Mouse (Mus musculus): ENCODE measurements around the gene Uqcc1.
"Not testable (repeated sequence)": the region's sequence is repeated elsewhere in the genome, so short reads cannot be mapped to it uniquely, and the experiment has no call there.

Uqcc1 gene

DNA sequence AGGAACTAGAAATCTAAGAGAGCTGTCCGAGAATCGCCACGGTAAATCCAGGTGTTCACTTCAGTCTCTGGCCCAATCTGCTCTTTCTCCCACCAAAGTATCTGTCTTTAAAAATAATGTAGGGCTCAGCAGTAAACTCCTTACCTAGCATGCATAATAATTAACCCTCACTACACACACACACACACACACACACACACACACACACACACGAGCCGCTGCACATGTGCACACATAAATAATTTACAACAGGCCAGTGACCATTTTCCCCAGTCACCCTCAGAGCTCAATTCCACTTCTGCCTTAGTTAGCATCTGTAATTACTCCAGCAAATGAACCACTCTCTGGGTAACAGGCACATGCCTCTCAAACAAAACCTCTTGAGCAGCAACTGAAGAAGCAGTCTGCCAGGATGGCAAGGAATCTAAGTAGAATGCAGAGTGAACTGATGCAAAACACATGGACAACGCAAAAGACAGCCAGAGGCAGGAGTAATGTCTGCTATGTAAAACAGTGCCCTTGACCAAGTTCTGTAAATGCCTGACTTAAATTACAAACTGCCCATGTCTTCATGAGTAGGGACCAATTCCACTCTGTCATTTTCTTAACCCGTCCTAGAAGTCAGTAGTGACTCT is 1.3 kb downstream of the Uqcc1 start:
- DNase-seq: peak; percentile 46 to 70

DNA sequence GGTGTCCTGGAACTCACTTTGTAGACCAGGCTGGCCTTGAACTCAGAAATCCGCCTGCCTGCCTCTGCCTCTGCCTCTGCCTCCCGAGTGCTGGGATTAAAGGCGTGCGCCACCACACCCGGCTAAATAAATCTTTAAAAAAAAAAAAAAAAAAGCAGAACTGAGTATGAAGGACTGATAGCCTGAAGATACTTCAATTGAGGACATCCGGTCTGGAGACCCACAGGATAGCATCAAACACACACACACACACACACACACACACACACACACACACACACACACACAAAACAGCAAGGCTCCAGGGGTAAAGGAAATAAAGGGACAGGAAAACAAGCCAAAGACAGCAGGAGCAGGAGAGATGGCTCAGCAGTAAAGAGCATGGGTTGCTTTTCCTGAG is 4.9 kb downstream of the Uqcc1 start:
- not testable (repeated sequence) for DNase-seq

- no peak for DNase-seq
Measured at GRCm38 (mm10) chr2:155923143-155923542, 7.0 kb downstream of the Uqcc1 start.

DNA sequence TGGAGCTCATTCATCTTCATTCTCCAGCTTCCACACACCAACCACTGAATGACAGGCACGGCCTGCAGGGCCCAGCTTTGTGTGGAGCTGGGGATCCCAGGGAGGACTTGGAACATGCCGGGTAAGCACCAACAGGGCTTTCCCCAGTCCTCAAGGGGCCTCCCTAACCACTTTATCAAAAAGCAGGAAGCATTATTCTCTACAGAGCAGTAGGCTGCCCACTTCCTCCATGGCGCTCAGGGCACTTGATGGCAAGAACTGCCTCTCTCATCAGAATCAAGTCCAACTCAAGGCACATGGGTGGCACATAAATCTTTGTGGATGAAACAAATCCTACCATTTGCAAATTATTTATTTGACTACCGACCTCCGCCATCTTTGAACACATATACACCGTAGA is 15.4 kb downstream of the Uqcc1 start:
- no peak for DNase-seq

GRCm38 (mm10) chr2:155903632-155904008 is 26.5 kb downstream of the Uqcc1 start:
- DNase-seq: no peak

- DNase-seq: no peak
Measured at GRCm38 (mm10) chr2:155902989-155903631, 27.0 kb downstream of the Uqcc1 start.

DNA sequence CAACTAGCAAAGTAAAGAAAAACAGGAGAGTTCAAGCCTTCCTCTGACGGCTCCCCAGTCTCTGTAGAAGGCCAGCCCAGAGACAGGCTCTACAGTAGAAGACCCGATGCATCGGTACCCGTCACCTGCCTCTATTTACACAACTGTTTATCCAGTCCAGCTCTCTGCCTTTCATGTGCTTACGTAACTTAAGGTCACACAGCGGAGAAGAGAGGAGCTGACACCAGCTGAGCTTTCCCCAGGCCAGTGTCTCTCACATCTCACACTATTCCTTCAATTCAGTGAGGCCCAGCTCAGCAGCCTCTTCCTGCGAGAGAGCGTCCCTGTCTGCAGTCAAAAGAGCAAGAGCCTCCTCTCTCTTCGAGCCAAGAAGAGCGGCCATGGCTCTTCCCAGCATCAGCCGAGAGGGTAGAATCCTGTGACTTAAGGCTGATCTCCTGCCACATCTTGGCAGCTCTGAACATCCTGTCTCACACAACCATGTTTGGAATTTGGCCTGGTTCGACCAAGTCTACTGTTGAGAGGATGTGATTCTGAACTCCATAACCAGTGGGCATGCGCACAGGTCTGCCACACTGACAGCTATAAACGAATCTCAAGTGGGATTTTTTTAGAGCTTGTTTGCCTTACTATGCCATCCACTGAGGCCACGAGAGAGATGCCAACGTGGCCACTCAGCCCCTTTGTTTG is 34.9 kb downstream of the Uqcc1 start:
- DNase-seq: no peak

GRCm38 (mm10) chr2:155894307-155895045 is 35.6 kb downstream of the Uqcc1 start:
- DNase-seq: no peak

DNA sequence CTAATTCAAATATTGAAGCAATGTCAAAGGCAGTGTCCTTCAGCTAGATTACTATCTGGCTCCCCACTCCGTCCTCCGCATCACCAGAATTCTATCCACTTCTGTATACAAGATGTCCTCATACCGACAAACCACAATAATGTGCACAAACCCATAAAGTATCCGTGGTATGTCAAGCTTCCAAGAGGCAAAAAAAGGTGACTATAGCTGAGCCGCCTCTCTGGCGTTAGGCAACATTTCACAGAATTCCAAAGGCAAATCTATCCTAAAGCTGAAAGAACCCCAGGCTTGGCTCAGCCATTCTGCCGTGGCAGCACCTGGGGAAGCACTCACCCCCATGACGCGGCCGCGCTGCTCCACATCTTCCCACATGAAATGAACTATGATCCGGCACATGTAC is 43.3 kb downstream of the Uqcc1 start:
- no peak for DNase-seq

DNA sequence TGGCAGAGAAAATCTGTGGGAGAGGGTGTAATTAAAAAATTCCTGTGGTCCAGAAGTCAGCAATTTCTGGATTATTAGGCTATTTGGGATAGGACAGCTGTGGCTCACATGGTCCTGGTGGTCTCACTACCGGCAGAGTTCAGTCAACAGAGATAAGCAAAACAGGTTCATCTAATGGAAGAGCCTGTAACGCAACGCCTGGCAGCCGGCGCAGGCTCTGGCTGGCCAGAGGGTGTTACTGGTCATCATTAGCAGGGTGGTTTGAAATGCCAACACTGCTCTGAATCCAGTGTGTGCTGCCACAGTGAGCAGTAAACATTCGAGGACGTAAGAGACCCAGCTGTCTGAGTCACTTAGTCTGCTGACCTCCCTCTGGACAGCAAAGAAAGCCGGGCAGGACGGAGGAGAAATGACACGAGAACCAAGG is 44.8 kb downstream of the Uqcc1 start:
- DNase-seq: no peak

- no peak for DNase-seq
Measured at GRCm38 (mm10) chr2:155882087-155882486, 48.0 kb downstream of the Uqcc1 start.

GRCm38 (mm10) chr2:155878964-155879876 is 50.9 kb downstream of the Uqcc1 start:
- peak; percentile 26 to 54 for DNase-seq

GRCm38 (mm10) chr2:155873636-155874035 is 56.5 kb downstream of the Uqcc1 start:
- no peak for DNase-seq

- DNase-seq: no peak
Measured at GRCm38 (mm10) chr2:155872930-155873507, 57.1 kb downstream of the Uqcc1 start.

- DNase-seq: no peak
Measured at GRCm38 (mm10) chr2:155872486-155872885, 57.6 kb downstream of the Uqcc1 start.

DNA sequence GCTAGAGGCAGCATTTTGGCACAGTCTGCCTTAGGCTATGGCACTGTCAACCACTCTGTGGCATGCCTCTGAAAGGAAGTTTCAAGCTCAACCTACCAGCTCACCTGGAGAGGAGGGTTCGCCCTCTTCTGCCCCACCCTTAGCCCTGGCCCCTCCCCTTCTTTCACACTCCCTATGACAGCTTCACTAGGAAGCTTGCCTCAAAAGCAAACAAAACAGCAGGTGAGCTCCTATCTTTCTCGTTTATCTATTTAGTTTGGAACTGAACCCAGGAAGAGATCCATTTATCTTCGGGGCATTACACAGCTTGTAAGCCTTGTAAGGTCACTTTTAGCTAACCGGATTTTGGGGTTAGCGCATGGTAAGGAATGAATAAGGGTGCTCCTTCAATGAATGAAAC is 60.3 kb downstream of the Uqcc1 start:
- no peak for DNase-seq

- DNase-seq: no peak
Measured at GRCm38 (mm10) chr2:155868320-155868719, 61.8 kb downstream of the Uqcc1 start.

DNA sequence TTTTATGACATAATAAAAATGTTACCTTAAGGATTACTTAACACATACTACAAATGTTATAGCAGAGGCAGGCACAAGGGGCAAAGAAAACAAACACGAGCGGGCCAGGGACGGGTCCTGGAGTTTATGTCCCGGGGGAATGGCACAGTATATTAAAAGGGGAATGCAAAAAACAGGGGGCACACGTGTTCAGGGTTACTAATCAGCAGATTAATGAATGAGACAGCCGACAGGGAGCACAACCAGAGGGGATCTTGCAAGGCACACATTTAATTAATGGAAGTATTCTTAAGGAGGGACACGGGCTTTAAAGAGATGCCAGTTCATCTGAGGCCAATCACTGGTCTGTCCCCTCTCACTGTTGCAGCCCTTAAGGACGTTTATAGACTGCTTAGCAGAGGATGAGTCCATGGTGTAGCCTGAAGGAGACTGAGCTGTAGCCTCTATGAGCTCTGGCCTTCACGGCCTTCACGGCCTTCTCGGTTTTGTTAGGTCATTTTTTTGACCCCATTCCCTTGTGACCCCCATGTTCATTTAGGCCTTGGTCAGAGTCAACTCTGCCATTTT is 66.7 kb downstream of the Uqcc1 start:
- no peak for DNase-seq

DNA sequence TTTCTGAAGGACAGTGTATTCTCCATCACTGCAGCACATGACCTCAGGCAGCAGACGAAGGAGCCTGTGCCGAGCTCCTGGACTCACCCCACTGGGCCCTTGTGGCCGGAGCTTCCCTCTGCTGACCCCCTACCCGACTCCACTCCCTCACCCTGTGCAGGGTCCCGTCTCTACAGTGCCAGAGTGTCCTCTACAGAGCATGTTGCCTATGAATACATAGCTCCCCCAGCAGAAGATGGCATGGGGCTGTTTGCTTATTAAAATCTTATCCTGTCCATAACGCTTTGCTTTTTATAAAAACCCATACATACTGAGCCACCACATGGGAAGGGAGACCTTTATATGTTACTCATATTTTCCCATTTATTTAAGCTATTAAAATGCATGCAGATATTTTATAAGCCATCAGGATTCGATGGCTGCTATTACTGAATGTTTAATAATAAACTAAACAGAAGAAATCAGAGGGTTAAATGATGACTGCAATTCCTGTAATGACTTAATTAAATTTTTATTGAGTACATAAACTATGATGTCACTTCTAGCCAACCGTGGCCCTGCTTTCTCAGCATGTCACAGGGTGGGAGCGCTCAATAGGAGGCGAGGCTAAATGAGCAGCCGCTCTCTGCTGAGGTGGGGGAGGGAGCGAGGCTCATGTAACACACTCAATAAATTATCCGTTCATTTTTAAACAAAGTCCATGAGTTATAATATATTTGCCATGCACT is 67.4 kb downstream of the Uqcc1 start:
- peak; percentile 25 to 60 for DNase-seq

- no peak for DNase-seq
Measured at GRCm38 (mm10) chr2:155861581-155861980, 68.5 kb downstream of the Uqcc1 start.

- DNase-seq: peak; percentile 38 to 70
Measured at GRCm38 (mm10) chr2:155860102-155860501, 70.0 kb downstream of the Uqcc1 start.

Data from kidney, postnatal 25 days (tissue).